In the genomic region with DNA sequence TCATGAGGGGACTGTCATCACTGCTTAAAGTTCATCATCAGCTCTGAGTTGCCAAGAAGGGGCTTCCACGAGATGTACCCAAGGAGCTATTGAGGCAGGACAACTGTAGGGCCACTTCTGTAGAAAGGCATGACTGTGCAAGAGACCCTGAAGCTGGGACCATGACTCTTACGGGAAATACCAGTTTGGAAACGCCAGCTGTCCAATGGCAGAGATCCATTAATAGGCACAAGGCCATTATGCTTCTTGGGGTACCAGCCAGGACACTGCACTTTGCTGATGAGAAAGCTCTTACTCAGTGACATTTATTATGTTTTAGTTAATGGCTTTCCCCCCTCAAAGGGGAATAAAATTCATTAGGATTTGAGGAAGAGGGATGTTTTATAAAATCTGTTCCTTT, we compare ENCODE assay signal across 23 mouse cellular contexts. TPM values are rescaled to one million over a fixed set of nuclear protein-coding genes. Genes with fewer than 3 reads are reported as not detected.
"Had no signal": no experiment of that assay in that cellular context is flagged by ENCODE, and none has a peak within 500 bp of the region (broad histone marks: within the 10 kb centered on the region; RNA-seq: fewer than 3 reads in every experiment).

No protein-coding gene starts in this region.

- DNase-seq: lung, adult 18-20 months; lung, embryonic 14.5 days; lung, postnatal 10 days; lung, postnatal 4 days; midbrain, embryonic 14.5 days; retina, postnatal 1 day; right cerebral cortex, adult 18-20 months; right cerebral cortex, postnatal 25 days; right cerebral cortex, postnatal 4 days; spleen, adult 18-20 months; thymus, adult 18-20 months; thymus, postnatal 14 days; thymus, postnatal 36 days had no signal

- ATAC-seq: midbrain, embryonic 16.5 days had no signal

- H3K27ac ChIP-seq: midbrain, embryonic 10.5 days; midbrain, embryonic 12.5 days; neural tube, embryonic 13.5 days; neural tube, embryonic 15.5 days had no signal

- H3K4me3 ChIP-seq: midbrain, embryonic 10.5 days; midbrain, embryonic 12.5 days; myocyte; neural tube, embryonic 13.5 days; neural tube, embryonic 15.5 days had no signal

- H3K4me1 ChIP-seq: midbrain, embryonic 10.5 days; midbrain, embryonic 12.5 days; neural tube, embryonic 13.5 days; neural tube, embryonic 15.5 days had no signal

- H3K4me2 ChIP-seq: lung, embryonic 14.5 days; midbrain, embryonic 12.5 days; neural tube, embryonic 13.5 days; neural tube, embryonic 15.5 days had no signal

- H3K27me3 ChIP-seq: midbrain, embryonic 12.5 days; neural tube, embryonic 13.5 days; neural tube, embryonic 15.5 days had no signal

- H3K36me3 ChIP-seq: midbrain, embryonic 10.5 days; midbrain, embryonic 12.5 days; neural tube, embryonic 13.5 days; neural tube, embryonic 15.5 days had no signal

- H3K9ac ChIP-seq: lung, embryonic 14.5 days; midbrain, embryonic 12.5 days; neural tube, embryonic 13.5 days; neural tube, embryonic 15.5 days had no signal

- H3K9me3 ChIP-seq: midbrain, embryonic 10.5 days; midbrain, embryonic 12.5 days; neural tube, embryonic 13.5 days; neural tube, embryonic 15.5 days had no signal

RNA-seq across cellular contexts. Expression of a gene that starts 24.6 kb away (rescaled TPM):
- polyA plus RNA-seq: lung, embryonic 14.5 days; midbrain, embryonic 10.5 days; midbrain, embryonic 12.5 days; neural tube, embryonic 11.5 days; neural tube, embryonic 15.5 days had no signal

RNA-seq across cellular contexts. Expression of a gene that starts 38.8 kb away (rescaled TPM):
- polyA plus RNA-seq: lung, embryonic 14.5 days; midbrain, embryonic 10.5 days; midbrain, embryonic 12.5 days; midbrain, embryonic 14.5 days; neural tube, embryonic 11.5 days; small intestine, adult 2 months; stomach, embryonic 14.5 days; stomach, embryonic 16.5 days had no signal
